Mouse (Mus musculus) frontal cortex, postnatal 36 days (tissue): ENCODE data around the gene Gps2.
"Not testable (repeated sequence)": the region's sequence is repeated elsewhere in the genome, so short reads cannot be mapped to it uniquely, and the experiment has no call there.

Experiments
- DNase-seq, 2 experiments: peaks; one replicate each; pipeline ENCODE4 v3.0.0; 2022; ENCODE audit warnings: low spot score in 2 of 2

Gene Gps2

GRCm38 (mm10) chr11:69936156-69936555, 22.5 kb downstream of the Gps2 start:
- DNase-seq, result no peak

GRCm38 (mm10) chr11:69936714-69937347, 23.1 kb downstream of the Gps2 start:
- no peak for DNase-seq

DNA sequence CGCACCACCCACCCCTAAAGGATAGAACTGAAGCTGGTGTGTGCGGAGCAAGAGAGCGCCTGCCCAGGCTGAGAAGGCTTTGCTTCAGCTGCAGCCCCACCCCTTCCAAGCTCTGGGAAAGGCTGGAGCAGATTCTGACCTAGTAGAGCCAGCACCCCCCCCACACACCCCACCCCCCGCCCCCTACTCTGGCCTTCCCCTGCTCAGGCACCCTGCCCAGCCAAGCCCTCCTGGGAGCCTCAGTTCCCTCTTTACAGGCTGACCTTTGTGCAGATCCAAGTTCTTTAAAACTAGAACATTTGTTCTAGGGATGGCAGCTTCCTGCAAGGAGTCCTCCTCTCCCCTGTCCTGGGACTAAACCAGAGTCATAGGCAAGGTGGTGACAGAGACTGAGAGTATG, 23.7 kb downstream of the Gps2 start:
- no peak for DNase-seq

DNA sequence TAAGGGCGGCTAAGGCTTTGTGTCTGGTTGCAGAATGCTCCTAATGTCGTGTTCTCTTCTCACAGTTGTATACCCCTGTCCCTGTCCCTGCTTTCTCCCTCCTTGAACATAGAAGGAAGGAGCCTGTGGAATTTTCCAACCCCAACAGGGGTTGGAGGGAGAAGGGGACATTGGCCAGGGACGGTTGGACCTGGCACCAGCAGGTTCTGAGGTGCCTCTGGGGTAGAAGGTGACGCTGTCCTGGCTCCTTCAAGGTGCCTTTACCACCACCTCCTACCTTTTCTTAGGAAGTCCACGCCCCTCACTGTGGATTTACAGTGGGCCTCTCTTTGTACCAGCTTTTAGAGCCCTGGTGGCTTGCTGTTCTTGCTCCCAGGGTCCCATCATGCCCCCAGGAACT, 24.1 kb downstream of the Gps2 start:
- DNase-seq, result no peak

- no peak for DNase-seq
These were observed 24.8 kb downstream of the Gps2 start for GRCm38 (mm10) chr11:69938401-69938979.

DNA sequence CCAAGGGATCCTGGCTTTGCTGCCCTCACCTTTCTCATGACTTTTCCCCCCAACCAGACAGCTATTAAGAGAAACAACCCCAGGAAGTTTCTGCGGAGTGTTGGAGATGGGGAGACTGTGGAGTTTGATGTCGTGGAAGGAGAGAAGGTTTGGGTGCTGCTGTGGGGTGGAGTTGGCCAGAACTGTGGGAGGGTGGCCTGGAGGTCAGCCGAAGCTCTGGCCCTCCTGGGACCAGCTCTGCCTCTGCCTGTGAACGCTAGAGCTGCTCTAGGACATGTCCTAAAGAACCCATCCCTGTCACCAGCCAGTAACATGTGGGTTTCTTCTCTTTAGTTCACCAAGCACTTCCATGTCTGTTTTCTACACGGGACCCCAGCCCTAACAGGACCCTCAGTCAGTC, 25.5 kb downstream of the Gps2 start:
- no peak for DNase-seq

DNA sequence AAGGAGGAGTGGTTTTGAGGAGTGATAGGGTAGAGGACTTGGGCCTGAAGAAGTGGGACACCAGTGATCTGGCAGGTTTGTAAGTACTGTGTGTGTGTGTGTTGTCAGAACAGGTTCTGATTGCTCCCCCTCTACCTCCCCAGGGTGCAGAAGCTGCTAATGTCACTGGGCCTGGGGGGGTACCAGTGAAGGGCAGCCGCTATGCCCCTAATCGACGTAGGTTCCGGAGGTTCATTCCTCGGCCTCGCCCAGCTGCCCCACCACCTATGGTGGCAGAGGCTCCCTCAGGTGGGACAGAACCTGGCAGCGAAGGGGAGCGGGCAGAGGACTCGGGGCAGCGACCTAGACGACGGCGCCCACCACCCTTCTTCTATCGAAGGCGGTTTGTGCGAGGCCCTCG, 26.0 kb downstream of the Gps2 start:
- no peak for DNase-seq

GRCm38 (mm10) chr11:69940962-69941361, 27.3 kb downstream of the Gps2 start:
- no peak for DNase-seq

GRCm38 (mm10) chr11:69945216-69945615, 31.5 kb downstream of the Gps2 start:
- no peak for DNase-seq

- DNase-seq, result no peak
These were observed 32.6 kb downstream of the Gps2 start for GRCm38 (mm10) chr11:69945997-69946891.

DNA sequence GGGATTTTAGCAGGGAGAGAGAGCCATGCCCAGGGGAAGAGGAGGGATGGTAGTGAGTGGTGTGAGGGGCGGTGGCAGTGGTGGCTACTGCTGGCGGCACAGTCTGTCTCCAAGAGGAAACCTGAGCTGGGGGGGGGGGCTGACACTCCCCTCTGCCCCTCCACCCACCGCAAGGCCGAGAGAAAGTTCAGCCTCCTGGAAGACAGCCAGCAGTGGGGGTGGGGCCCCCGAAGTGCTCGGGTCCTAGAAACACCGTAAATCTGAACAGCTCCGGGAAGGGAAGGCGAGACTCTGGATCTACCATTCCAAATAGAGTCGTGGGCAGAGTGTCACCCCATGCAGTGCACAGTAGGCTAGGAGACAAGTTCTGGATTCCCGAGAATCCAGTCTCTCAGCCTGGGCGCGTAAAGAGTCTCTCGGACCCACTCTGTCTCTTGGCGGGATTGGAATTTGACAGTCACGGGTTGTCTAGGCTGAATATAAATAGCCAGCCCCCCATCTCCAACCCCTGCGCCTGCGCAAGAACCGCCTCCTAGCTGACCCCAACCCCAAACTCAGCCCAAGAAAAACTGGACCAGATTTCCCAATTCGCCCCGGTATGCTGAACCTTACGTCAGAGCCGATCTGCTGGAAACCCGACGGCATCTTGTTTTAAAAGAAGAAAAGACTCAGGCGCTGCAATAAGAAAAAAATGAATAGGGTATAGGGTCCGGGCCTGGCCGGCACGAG, 33.8 kb downstream of the Gps2 start:
- no peak for DNase-seq

DNA sequence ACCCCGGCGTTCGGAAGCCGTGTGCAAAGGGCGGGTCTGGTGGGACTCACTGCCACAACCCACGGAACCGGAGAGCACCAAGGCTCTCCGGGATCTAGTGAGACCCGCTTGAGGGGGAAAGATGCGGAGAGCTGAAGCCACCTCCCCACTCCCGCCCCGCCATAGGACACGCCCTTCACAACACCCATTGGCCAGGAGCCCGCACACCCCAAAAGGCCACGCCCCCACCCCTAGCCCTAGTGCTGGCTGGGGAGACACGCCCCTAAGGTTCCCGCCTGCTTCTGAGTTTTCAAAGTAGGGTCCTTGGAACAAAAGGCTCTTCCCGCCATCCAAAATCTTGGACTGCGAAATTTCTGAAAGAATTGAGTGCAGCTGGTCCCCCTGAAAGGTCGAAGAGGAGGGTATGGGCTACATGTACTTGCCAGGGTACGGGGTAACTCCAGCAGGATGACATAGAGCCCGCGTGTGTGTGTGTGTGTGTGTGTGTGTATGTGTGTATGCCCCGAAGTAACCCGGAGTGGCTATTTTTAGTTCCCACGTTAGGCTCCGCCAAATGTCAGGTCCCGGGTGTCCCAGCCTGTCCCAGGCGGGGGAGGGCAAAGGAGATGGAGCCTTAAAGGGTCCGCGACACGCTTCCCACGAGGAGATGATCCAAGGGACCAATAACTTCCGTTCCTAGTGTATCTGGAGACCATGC, 34.5 kb downstream of the Gps2 start, which contains the start of gene Slc2a4:
TSS of gene Slc2a4 (minus strand) at position 123 of the 697 bp plus-strand sequence.
- peak; percentile 27 to 40 for DNase-seq

DNA sequence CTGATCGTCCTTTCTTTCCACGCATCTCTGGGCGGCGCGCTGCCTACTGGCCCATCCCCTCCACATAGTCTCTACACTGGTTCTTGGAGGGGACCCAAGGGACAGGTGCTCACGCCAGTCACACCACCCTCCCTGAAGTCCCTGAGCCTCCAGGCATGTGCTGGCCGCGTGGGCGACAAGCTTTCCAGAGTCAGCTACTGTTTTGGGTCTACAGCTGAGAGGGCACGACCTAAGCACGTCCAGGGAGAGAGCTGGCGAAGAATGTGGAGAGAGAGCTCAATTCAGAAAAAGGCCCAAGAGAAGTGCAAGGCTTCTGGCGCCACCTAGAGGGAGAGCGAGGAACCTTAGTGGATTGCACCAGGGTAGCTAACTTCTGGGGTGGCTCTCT, 35.1 kb downstream of the Gps2 start:
- DNase-seq, result peak; percentile 63 to 84

DNA sequence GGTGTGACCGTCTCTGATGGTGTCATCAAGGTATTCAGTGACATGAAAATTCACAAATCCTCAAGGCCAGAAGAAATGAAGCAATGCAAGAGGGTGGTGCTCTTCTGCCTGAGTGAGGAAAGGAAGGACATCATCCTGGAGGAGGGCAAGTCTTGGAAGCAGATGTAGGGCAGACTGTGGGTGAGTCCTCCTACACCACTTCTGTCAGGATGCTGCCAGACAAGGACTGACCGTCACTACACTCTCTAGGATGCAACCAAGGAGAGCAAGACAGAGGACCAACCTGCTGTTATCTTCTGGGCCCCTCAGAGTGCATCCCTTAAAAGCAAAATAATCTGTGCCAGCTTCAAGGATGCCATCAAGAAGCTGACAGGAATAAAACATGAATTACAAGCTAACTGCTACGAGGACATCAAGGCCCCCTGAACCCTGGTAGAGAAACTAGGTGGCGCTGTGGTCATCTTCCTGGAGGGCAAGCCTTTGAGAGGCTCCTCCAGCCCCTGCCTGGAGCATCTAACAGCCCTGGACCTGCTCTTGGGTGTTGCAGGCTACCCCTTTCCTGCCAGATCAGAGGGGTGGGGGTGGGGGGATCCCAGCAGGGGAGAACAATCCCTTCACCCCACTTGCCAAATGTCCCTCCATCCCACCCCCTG, 37.2 kb downstream of the Gps2 start:
- DNase-seq, result no peak

- DNase-seq, result no peak
These were observed 38.6 kb downstream of the Gps2 start for GRCm38 (mm10) chr11:69952274-69952673.

DNA sequence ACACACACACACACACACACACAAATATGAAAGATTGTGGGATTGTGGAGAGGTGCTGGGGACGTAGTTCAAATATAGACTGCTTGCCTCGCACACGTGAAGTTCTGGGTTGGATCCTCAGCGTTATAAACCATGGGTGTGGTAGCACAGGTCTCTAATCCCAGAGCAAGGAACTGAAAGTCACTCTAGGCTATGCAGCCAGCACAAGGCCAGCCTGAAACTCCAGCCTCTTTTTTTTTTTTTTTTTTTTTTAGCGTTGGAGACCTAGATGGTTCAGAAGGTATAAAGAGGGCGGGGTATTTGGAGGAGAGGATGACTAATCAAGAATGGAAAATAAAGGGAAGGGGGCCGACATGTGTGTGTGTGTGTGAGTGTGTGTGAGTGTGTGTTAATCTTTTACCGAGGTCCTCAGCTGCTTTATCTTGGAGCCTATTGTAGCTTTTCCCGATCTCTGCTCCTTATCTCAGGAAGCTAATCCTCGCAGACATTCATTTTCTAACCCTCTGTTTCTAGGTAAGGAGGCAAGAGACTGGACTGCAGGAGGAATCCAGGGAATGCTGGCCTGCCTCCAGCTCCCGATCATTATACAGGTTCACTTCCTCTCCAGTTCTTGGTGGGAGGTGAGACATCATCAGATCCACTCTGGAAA, 39.7 kb downstream of the Gps2 start:
- DNase-seq, result no peak

DNA sequence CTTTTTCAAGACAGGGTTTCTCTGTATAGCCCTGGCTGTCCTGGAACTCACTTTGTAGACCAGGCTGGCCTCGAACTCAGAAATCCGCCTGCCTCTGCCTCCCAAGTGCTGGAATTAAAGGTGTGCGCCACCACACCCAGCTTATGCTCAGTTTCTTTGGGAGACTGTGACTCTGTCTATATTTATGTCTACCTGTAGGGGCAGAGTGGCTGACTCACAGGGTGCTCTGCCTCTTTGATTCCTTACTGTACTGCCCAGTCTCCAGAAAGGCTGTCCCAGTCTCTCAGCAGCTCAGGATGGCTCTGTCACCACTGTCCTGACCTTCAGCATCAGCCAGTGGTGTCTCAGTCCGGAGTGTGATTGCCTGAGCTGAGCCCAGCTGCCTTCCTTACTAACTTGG, 41.9 kb downstream of the Gps2 start:
- DNase-seq, result not testable (repeated sequence)

GRCm38 (mm10) chr11:69956218-69956617, 42.5 kb downstream of the Gps2 start:
- DNase-seq, result no peak

DNA sequence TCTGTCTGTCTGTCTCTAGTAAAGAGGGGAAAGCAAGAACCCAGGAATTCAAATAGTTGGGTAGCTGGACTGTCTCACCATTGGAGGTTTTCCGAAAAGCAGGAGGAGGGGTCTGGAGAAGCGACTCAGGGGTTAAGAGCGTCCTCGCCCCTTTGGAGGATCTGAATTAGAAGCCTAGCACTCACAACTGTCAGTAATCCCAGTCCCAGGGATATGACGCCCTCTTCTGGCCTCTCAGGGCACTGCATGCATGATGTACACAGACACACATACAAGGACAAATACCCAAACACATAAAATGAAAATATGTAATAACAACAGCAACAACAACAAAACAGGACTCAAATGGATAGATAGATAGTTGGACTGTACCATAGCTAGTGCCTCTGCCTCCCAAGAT, 46.9 kb downstream of the Gps2 start:
- no peak for DNase-seq

DNA sequence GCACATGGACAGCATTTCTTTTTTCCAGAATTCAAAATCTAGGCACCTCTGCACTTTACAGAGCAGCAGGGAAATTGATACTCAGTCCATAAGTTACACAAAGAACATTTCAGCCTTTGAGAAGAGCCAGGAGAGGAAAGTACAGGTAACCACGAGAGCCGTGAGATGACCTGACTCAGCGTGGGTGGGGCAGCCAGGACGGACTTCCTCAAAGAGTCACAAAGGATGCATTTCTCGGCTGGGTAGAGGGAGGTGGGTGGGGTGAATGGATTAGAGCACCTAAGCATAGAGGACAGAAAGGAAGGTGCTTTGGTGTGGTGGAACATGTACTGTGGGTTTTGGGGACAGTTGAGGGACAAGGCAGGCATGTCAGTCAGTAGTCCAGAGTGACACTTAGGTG, 48.2 kb downstream of the Gps2 start:
- no peak for DNase-seq
